Comparison of ENCODE assay signal across 30 mouse cellular contexts in the genomic region with DNA sequence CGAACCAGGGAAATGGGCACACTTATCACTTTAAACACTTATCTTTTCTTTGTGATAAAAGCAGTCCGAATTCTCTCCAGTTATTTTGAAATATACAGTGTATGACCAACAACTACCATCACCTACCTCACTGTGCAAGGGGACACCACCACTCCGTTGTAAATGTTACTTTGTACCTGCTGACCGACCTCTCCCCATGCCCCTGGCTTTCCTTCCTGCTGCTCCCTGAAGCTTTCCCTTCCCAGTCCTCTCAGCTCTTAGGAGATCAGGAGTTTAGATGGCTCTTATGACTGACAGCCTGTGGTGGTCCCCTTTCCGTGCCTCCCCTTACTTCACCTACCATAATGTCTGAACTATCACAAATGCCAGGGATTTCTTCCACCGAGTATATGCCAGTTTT.
"Had no signal": no experiment of that assay in that cellular context is flagged by ENCODE, and none has a peak within 500 bp of the region (broad histone marks: within the 10 kb centered on the region; RNA-seq: fewer than 3 reads in every experiment).

No protein-coding gene starts in this region.

- H3K4me1 ChIP-seq: hindbrain, embryonic 10.5 days; hindbrain, embryonic 12.5 days; hindbrain, embryonic 13.5 days; hindbrain, embryonic 15.5 days; intestine, embryonic 15.5 days; kidney, embryonic 15.5 days had no signal

- H3K27me3 ChIP-seq: heart, embryonic 12.5 days; heart, embryonic 13.5 days; heart, embryonic 15.5 days; hindbrain, embryonic 12.5 days; hindbrain, embryonic 13.5 days; hindbrain, embryonic 15.5 days; intestine, embryonic 15.5 days; kidney, embryonic 15.5 days had no signal

- H3K36me3 ChIP-seq: heart, embryonic 12.5 days; heart, embryonic 13.5 days; heart, embryonic 15.5 days; hindbrain, embryonic 10.5 days; hindbrain, embryonic 12.5 days; hindbrain, embryonic 13.5 days; hindbrain, embryonic 15.5 days; intestine, embryonic 15.5 days; kidney, embryonic 15.5 days had no signal

- H3K4me3 ChIP-seq: heart, embryonic 12.5 days; heart, embryonic 13.5 days; heart, embryonic 15.5 days; hindbrain, embryonic 10.5 days; hindbrain, embryonic 12.5 days; hindbrain, embryonic 13.5 days; hindbrain, embryonic 15.5 days; intestine, embryonic 15.5 days; kidney, embryonic 15.5 days; layer of hippocampus, adult 2 months; left cerebral cortex, adult 2 months had no signal

- H3K9me3 ChIP-seq: heart, embryonic 12.5 days; heart, embryonic 13.5 days; heart, embryonic 15.5 days; hindbrain, embryonic 10.5 days; hindbrain, embryonic 12.5 days; hindbrain, embryonic 13.5 days; hindbrain, embryonic 15.5 days; intestine, embryonic 15.5 days; kidney, embryonic 15.5 days had no signal

- H3K27ac ChIP-seq: heart, embryonic 13.5 days; heart, embryonic 15.5 days; hindbrain, embryonic 10.5 days; hindbrain, embryonic 12.5 days; hindbrain, embryonic 13.5 days; hindbrain, embryonic 14.5 days; hindbrain, embryonic 15.5 days; hindbrain, postnatal 0 days; intestine, embryonic 15.5 days; kidney, embryonic 15.5 days; kidney, postnatal 0 days; layer of hippocampus, adult 2 months; left cerebral cortex, adult 2 months had no signal

- DNase-seq: heart, postnatal 10 days; heart, postnatal 14 days; heart, postnatal 36 days; heart, postnatal 4 days; kidney, adult 11 months; kidney, adult 18-20 months; kidney, adult 2 months; kidney, adult 8-10 months; kidney, adult 9 months; kidney, postnatal 10 days; kidney, postnatal 14 days; kidney, postnatal 25 days; kidney, postnatal 36 days; kidney, postnatal 4 days; layer of hippocampus, adult 9-11 months; layer of hippocampus, postnatal 36 days had no signal
